Mouse (Mus musculus) forebrain, embryonic 11.5 days (tissue): ENCODE data around the gene Tnfaip8l1. TPM values are rescaled to one million over a fixed set of nuclear protein-coding genes. Genes with fewer than 3 reads are reported as not detected.

Experiments used
- ATAC-seq: fragments of 200-750 bp; cut with Nextera tagmentation; replicated peaks from 2 replicates; pipeline ENCODE4 v1.8.0; 2017; ENCODE audit warnings: moderate TSS enrichment; ENCODE audit not compliant: low FRiP score
- DNase-seq: peaks from one replicate; pipeline ENCODE4 v3.0.0-alpha.2; 2017; ENCODE audit warnings: low spot score
- H3K27ac ChIP-seq: fragments of 300-500 bp; sonication (generic); 2 replicates; pipeline ENCODE4 v1.5.1; 2014; ENCODE audit warnings: low read depth, low read length
- H3K27me3 ChIP-seq: fragments of 300-500 bp; sonication (generic); 2 replicates; pipeline ENCODE4 v1.6.1; 2014; ENCODE audit warnings: mild to moderate bottlenecking, low read length, mixed read lengths; ENCODE audit not compliant: control insufficient read depth, insufficient read depth
- H3K36me3 ChIP-seq: fragments of 300-500 bp; sonication (generic); 2 replicates; pipeline ENCODE4 v1.6.1; 2014; ENCODE audit warnings: mild to moderate bottlenecking, low read length, moderate library complexity, mixed read lengths; ENCODE audit not compliant: control insufficient read depth, insufficient read depth
- H3K4me1 ChIP-seq: fragments of 300-500 bp; sonication (generic); replicated peaks from 2 replicates; pipeline ENCODE4 v1.6.1; 2014; ENCODE audit warnings: low read length, mixed read lengths; ENCODE audit not compliant: control insufficient read depth, insufficient read depth
- H3K4me2 ChIP-seq: fragments of 300-500 bp; sonication (generic); 2 replicates; pipeline ENCODE4 v1.6.1; 2014; ENCODE audit warnings: low read depth, mild to moderate bottlenecking, low read length, moderate library complexity, mixed read lengths; ENCODE audit not compliant: severe bottlenecking
- H3K4me3 ChIP-seq: fragments of 300-500 bp; sonication (generic); 2 replicates; pipeline ENCODE4 v1.5.1; 2014; ENCODE audit warnings: low read depth, low read length
- H3K9ac ChIP-seq: fragments of 300-500 bp; sonication (generic); 2 replicates; pipeline ENCODE4 v1.6.1; 2014; ENCODE audit warnings: low read length
- H3K9me3 ChIP-seq: fragments of 300-500 bp; sonication (generic); 2 replicates; pipeline ENCODE4 v1.6.1; 2016; ENCODE audit warnings: low read length, mixed read lengths; ENCODE audit not compliant: control insufficient read depth
- WGBS: fragments of 180-500 bp; shearing (Covaris S2); extraction: QIAGEN DNeasy Blood & Tissue Kit; methylation state at CpG from one replicate; pipeline ENCODE4 v1.1.7; 2014; 5-methylcytosine and 5-hydroxymethylcytosine counted together
- polyA plus RNA-seq: library from polyadenylated mRNA; unstranded; fragments of >200 nt; fragmentation: Nextera tagmentation; extraction: Ambion mirVana; gene quantifications from 2 replicates; pipeline ENCODE4 v1.2.1, GENCODE M21; 2014

Tnfaip8l1 gene
- 7.7 and 8.4 TPM in 2 replicates for polyA plus RNA-seq

DNA sequence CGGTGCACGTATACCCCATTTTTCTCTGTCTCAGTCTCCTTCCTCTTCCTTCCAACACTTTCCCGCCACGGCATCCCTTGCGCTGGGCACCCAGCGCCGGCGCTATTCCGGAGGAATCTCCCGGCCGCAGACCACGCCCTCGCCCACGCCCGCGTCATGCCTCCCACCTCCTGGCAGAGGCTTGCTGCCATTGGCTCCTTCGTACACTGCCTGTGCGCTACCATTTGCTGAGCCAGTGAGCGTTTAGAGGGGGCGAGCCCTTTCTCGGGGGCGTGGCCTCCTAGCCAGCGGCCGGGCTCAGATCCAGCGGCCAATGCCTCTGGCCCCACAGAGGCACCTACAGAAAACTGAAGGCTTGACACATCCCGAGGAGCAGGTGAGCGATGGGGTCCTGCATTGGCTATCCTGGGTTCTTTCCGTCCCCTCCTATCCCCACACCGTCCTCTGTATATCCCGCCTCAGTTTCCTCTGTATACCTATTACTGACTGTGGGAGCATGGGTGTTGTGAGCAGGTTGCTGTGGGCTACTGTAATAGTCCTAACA is at the start of gene Tnfaip8l1:
Tnfaip8l1 (plus strand) TSS at position 247 of the 544 bp plus-strand sequence.
- ATAC-seq (peak; percentile 97), DNase-seq (peak; percentile 97)
- no peaks in the 10 kb centered on the region for H3K36me3 ChIP-seq
- H3K4me2 ChIP-seq = peak within 1 kb of the TSS; percentile 56
- H3K9ac ChIP-seq = peak within 1 kb of the TSS; percentile 45
- no peak within 1 kb of the TSS for H3K27ac ChIP-seq
- peaks cover 10% of the 10 kb centered on the region; the same call in 1 of the 2 replicates for H3K4me1 ChIP-seq
- no peaks in the 10 kb centered on the region for H3K9me3 ChIP-seq
- H3K4me3 ChIP-seq = peak within 1 kb of the TSS; percentile 37
- peaks cover 3% of the 10 kb centered on the region; the same call in 1 of the 2 replicates for H3K27me3 ChIP-seq
- WGBS = under 1% methylated on average over 30 of the region's 30 CpGs

DNA sequence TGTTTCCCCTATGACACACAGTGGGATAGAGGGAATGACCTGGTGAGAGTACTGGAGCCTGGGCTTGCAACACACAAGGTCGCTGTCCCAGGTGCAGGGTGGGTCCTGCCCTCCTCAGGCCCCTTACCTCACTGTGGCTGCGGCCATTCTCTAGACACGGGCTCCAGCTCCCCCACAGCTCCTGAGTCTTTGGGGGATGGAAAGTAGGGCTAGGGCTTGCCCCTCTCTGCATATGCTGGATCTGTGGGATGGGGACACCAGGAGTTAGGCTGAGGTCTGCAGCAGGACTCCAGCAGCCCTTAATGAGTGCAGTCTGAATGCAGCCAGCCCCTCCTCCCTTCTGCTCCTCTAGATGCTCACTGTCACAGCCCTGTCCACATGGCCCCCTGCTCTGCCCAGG is 49.5 kb upstream of the Tnfaip8l1 start:
- H3K4me1 ChIP-seq = peaks cover 5% of the 10 kb centered on the region; the same call in 1 of the 2 replicates
- no peaks in the 10 kb centered on the region for H3K36me3 ChIP-seq
- no peak overlapping the region for H3K27ac ChIP-seq
- no peak overlapping the region for H3K4me3 ChIP-seq
- no peak overlapping the region for H3K9ac ChIP-seq
- H3K9me3 ChIP-seq = no peaks in the 10 kb centered on the region
- ATAC-seq (no peak), DNase-seq (no peak)
- 55% methylated on average over 3 of the region's 3 CpGs for WGBS
- peaks cover 2% of the 10 kb centered on the region; the same call in 1 of the 2 replicates for H3K27me3 ChIP-seq
- no peak overlapping the region for H3K4me2 ChIP-seq

DNA sequence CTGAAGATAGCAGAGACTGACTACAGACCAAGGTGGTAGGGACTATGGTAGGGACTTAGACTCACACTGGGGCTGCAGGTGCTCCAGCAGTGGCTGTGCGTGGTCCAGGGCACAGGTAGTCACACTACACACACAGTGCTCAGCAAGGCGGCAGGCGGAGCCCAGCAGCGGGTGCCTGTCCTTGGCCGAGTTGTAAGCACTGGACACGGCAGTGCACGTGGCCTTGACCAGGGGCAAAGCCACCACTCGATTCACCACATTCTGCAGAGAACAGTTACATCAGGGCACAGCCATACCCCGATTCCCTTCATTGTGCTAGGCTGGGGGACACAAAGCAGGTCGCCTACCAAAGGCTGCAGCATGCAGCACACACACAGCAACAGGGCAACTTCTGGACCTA is 46.1 kb upstream of the Tnfaip8l1 start:
- H3K9me3 ChIP-seq = no peaks in the 10 kb centered on the region
- H3K4me2 ChIP-seq = no peak overlapping the region
- peaks cover 29% of the 10 kb centered on the region for H3K27me3 ChIP-seq
- no peak overlapping the region for H3K9ac ChIP-seq
- 78% methylated on average over 10 of the region's 10 CpGs for WGBS
- H3K27ac ChIP-seq = no peak overlapping the region
- no peaks in the 10 kb centered on the region for H3K36me3 ChIP-seq
- H3K4me1 ChIP-seq = peaks cover 5% of the 10 kb centered on the region; the same call in 1 of the 2 replicates
- no peak for DNase-seq
- no peak for ATAC-seq
- H3K4me3 ChIP-seq = no peak overlapping the region

DNA sequence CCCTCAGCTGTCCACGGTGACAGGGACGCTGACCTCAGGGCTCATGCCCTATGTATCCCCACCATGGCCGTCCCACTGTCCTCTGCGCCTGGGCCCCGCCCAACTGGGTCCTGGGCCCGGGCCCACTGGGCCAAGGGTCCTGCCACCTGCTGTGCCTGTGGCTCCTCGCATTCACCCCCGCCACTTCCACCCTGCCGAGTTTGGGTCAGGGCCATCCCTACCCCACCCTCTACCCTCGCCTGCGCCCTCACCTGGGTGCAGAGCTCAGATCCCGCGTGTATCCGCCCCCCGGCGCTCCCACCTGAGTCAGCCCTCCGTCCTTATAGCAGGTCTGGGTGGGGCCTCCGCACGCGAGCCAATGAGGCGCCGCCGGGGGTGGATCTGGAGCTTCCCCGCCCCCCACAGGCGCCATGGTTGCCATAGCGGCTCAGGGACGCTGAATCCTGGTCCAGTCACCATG is 45.0 kb upstream of the Tnfaip8l1 start, which contains the start of gene Plin5:
Plin5 (minus strand) TSS at position 346 of the 460 bp plus-strand sequence.
- Histone ChIP-seq H3K4me3 (peak within 1 kb of the TSS; percentile 15; the same call in 1 of the 2 replicates), H3K27me3 (peaks cover 39% of the 10 kb centered on the region), H3K4me2 (peak within 1 kb of the TSS; percentile 54), H3K4me1 (peaks cover 5% of the 10 kb centered on the region; the same call in 1 of the 2 replicates), H3K9me3 (peaks cover 5% of the 10 kb centered on the region), H3K9ac (no peak within 1 kb of the TSS), H3K27ac (no peak within 1 kb of the TSS), H3K36me3 (no peaks in the 10 kb centered on the region)
- WGBS = under 1% methylated on average over 27 of the region's 27 CpGs
- ATAC-seq (peak; percentile 57; the same call in 1 of the 2 replicates), DNase-seq (peak; percentile 72)

DNA sequence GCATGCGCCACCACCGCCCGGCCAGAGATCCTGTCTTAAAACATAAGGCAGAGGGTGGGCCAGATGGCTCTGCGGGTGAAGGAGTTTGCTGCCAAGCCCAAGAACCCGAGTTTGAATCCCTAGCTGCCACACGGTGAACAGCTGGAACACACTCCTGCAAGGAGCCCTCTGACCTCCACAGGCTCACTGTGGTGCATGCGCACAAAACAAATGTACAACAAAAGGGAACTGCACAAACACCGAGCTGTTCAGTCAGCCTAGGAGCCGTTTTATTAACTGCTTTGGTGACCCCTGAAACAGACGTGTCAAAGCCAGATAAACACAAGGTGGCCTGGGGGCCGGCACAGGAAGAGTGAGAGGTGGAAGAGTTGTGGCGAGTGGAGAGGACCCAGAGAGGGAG is 42.8 kb upstream of the Tnfaip8l1 start:
- no peak for ATAC-seq
- 52% methylated on average over 12 of the region's 12 CpGs for WGBS
- no peak for DNase-seq
- Histone ChIP-seq H3K4me3 (no peak overlapping the region), H3K27me3 (peaks cover 51% of the 10 kb centered on the region), H3K27ac (no peak overlapping the region), H3K4me1 (peaks cover 10% of the 10 kb centered on the region), H3K4me2 (no peak overlapping the region), H3K9me3 (peaks cover 10% of the 10 kb centered on the region), H3K9ac (no peak overlapping the region), H3K36me3 (no peaks in the 10 kb centered on the region)

DNA sequence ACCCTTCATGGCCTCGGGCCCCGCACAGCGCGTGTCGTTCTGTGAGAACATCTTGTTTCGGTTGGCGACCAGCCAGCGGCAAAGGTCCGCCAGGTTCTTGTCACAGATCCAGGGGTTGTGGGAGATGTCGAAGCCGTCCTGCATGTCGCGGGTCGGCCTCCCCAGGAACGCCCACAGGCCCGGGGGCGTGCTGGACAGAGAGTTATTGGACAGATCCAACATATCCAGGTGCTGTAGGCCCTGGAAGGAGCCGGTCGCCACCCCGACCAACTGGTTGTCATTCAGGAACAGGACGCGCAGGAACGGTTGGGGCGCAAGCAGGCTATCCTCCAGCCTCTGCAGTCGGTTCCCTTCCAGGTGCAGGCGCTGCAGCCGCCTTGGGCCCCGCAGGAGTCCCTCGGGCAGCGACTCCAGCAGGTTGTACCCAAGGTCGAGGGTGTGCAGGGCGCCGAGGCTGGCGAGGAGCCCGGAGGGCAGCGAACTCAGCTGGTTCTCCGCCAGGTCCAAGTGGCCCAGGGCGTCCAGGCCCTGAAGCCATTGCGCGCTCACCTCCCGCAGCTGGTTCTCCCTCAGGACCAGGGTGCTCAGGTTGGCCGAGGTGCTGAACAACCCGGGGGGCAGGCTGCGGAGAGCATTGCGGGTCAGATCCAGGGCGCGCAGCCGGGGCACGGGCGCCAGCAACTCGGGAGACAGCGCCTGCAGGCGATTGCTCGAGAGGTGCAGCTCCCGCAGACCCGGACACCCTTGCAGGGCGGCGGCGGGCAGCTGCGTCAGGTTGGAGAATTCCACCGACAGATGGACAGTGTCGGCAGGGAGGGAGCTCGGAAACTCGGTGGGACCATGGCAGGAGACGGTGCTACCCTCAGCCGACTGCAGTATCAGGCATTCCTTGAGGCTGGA is 42.0 kb upstream of the Tnfaip8l1 start:
- Histone ChIP-seq H3K9ac (no peak overlapping the region), H3K27ac (no peak overlapping the region), H3K9me3 (peaks cover 10% of the 10 kb centered on the region), H3K27me3 (peaks cover 58% of the 10 kb centered on the region), H3K4me2 (no peak overlapping the region), H3K4me1 (peaks cover 10% of the 10 kb centered on the region), H3K36me3 (no peaks in the 10 kb centered on the region), H3K4me3 (no peak overlapping the region)
- no peak for ATAC-seq
- DNase-seq = no peak
- WGBS = 10% methylated on average over 65 of the region's 66 CpGs

DNA sequence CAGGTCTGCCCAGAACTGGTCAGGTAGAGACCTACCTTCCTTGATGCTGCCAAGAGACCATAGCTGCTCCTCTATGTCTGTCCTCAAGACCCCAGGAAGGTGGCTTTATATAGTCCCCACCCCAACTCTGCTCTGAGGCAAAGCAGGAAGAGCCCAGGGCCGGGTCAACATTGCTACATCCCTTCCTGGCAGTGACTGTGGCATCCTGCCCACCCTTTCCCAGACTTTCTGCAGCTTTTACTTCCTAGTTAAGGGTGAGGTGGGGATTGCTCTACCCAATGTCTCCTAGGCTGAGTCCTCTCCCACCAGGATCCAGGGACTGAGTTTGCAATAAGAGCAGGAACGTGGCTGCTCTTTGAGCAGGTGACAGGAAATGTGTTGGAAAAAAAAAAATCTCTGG is 40.5 kb upstream of the Tnfaip8l1 start, which contains the start of gene Lrg1:
Lrg1 (minus strand) TSS at position 176 of the 400 bp plus-strand sequence.
- no peak for DNase-seq
- ATAC-seq = no peak
- no peak within 1 kb of the TSS for H3K9ac ChIP-seq

DNA sequence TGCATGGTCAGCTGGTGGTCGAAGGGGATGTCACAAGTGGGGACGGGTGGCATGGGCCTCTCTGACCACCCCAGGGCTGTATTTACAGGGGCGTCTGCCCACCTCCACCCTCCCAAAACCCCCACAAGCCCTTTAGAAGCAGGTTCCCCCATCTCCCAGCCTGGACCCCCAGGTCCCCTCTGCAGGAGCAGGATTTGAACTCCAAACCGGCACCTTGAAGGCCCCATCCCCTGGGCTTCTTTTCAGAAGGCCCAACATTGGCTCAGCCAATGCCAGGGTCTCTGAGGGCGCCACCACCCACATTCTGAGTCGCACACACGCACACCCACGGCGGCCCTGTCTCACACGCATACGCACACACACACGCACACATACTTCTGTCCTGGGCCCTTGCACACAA is 39.1 kb upstream of the Tnfaip8l1 start:
- Histone ChIP-seq H3K4me2 (no peak overlapping the region), H3K9me3 (peaks cover 10% of the 10 kb centered on the region), H3K4me1 (peaks cover 5% of the 10 kb centered on the region), H3K9ac (no peak overlapping the region), H3K36me3 (no peaks in the 10 kb centered on the region; the same call in 1 of the 2 replicates), H3K4me3 (no peak overlapping the region), H3K27ac (no peak overlapping the region), H3K27me3 (peaks cover 58% of the 10 kb centered on the region)
- 87% methylated on average over 12 of the region's 12 CpGs for WGBS
- DNase-seq (no peak), ATAC-seq (no peak)

More for the DNA sequence above, 40.5 kb upstream of the Tnfaip8l1 start, which contains the start of gene Lrg1:
- WGBS = 59% methylated on average over 2 of the region's 2 CpGs
- H3K4me2 ChIP-seq = no peak within 1 kb of the TSS
- H3K27me3 ChIP-seq = peaks cover 60% of the 10 kb centered on the region
- H3K9me3 ChIP-seq = peaks cover 10% of the 10 kb centered on the region
- no peak within 1 kb of the TSS for H3K27ac ChIP-seq
- H3K36me3 ChIP-seq = no peaks in the 10 kb centered on the region
- no peak within 1 kb of the TSS for H3K4me3 ChIP-seq
- H3K4me1 ChIP-seq = peaks cover 10% of the 10 kb centered on the region
